Comparison of ENCODE assay signal across 14 mouse cellular contexts in genomic region chr10:59873613-59874012, GRCm38 (mm10). TPM values are rescaled to one million over a fixed set of nuclear protein-coding genes. Genes with fewer than 3 reads are reported as not detected.
DNase-seq lines count a peak whose midpoint lies in the region; ATAC-seq lines count a peak whose summit lies in the region.
"Had no signal": no experiment of that assay in that cellular context is flagged by ENCODE, and none has a peak within 500 bp of the region (broad histone marks: within the 10 kb centered on the region; RNA-seq: fewer than 3 reads in every experiment).

No protein-coding gene starts in this region.

- H3K36me3 ChIP-seq in heart, embryonic 11.5 days (ENCODE audit: control insufficient read depth, insufficient read depth, low read length) = no peaks in the 10 kb centered on the region
- H3K36me3 ChIP-seq in liver, embryonic 11.5 days (ENCODE audit: control insufficient read depth, insufficient read depth, low read length) = no peaks in the 10 kb centered on the region
- H3K36me3 ChIP-seq in stomach, embryonic 15.5 days = no peaks in the 10 kb centered on the region

- DNase-seq in heart, postnatal 4 days = no peak
- peak; percentile 69 for DNase-seq in c-Kit-positive CD71-positive TER-119-negative erythroid progenitor cells, embryonic 14.5 days (ENCODE audit: low read depth)
- peak; percentile 44 for DNase-seq in liver, embryonic 11.5 days (ENCODE audit: low spot score)
- no peak for DNase-seq in thymus, postnatal 25 days
- DNase-seq in gastrocnemius, postnatal 4 days (ENCODE audit: low spot score in 2 of 2) = no peak
- no peak for DNase-seq in kidney, adult 9 months
- DNase-seq: cerebellum, postnatal 10 days; gastrocnemius, postnatal 25 days; kidney, postnatal 36 days; right cerebral cortex, adult 18-20 months had no signal

- no peaks in the 10 kb centered on the region for H3K27me3 ChIP-seq in heart, embryonic 11.5 days (ENCODE audit: control insufficient read depth, insufficient read depth, low read length)
- no peaks in the 10 kb centered on the region for H3K27me3 ChIP-seq in liver, embryonic 11.5 days (replicated peaks; ENCODE audit: control insufficient read depth, insufficient read depth, low read length)
- no peaks in the 10 kb centered on the region for H3K27me3 ChIP-seq in stomach, embryonic 15.5 days (replicated peaks)

- H3K9ac ChIP-seq in heart, embryonic 11.5 days (ENCODE audit: low read depth, low read length) = no peak overlapping the region
- H3K9ac ChIP-seq in liver, embryonic 11.5 days (ENCODE audit: low read depth, low read length) = peak overlapping the region; percentile 68
- H3K9ac ChIP-seq in stomach, embryonic 15.5 days = no peak overlapping the region

- peak overlapping the region; percentile 45 for H3K4me2 ChIP-seq in heart, embryonic 11.5 days
- peak overlapping the region; percentile 69 for H3K4me2 ChIP-seq in liver, embryonic 11.5 days
- H3K4me2 ChIP-seq in stomach, embryonic 15.5 days = no peak overlapping the region

- H3K4me1 ChIP-seq in heart, embryonic 11.5 days (ENCODE audit: control insufficient read depth, insufficient read depth, low read length) = no peaks in the 10 kb centered on the region
- H3K4me1 ChIP-seq in liver, embryonic 11.5 days (replicated peaks; ENCODE audit: control insufficient read depth, insufficient read depth, low read length) = peaks cover 25% of the 10 kb centered on the region
- no peaks in the 10 kb centered on the region for H3K4me1 ChIP-seq in stomach, embryonic 15.5 days

- ATAC-seq in heart, embryonic 11.5 days (replicated peaks; ENCODE audit: insufficient number of reproducible peaks, low FRiP score, low TSS enrichment) = peak; percentile 54; the same call in 1 of the 2 replicates
- peak; percentile 81 for ATAC-seq in liver, embryonic 11.5 days (replicated peaks; ENCODE audit: low FRiP score)
- ATAC-seq in stomach, embryonic 15.5 days (ENCODE audit: insufficient read depth, low FRiP score, low read depth) = peak; percentile 49
- ATAC-seq: activated CD4-positive, CD25-positive, alpha-beta regulatory T cell, adult 4 months; forebrain, embryonic 14.5 days had no signal

- peak overlapping the region; percentile 73; the same call in 1 of the 2 replicates for H3K27ac ChIP-seq in heart, embryonic 11.5 days (ENCODE audit: low read depth, low read length)
- peak overlapping the region; percentile 97 for H3K27ac ChIP-seq in liver, embryonic 11.5 days (ENCODE audit: low read depth, low read length)
- peak overlapping the region; percentile 21; the same call in 1 of the 2 replicates for H3K27ac ChIP-seq in stomach, embryonic 15.5 days

- no peaks in the 10 kb centered on the region for H3K9me3 ChIP-seq in heart, embryonic 11.5 days (replicated peaks; ENCODE audit: control insufficient read depth, low read length)
- H3K9me3 ChIP-seq in liver, embryonic 11.5 days (ENCODE audit: control insufficient read depth, low read length) = no peaks in the 10 kb centered on the region
- no peaks in the 10 kb centered on the region for H3K9me3 ChIP-seq in stomach, embryonic 15.5 days

- WGBS in heart, embryonic 11.5 days (ENCODE audit: insufficient replicate concordance) = 50% methylated on average over 5 of the region's 5 CpGs
- 41% methylated on average over 5 of the region's 5 CpGs for WGBS in liver, embryonic 11.5 days
- WGBS in stomach, embryonic 15.5 days = 65% methylated on average over 5 of the region's 5 CpGs

- H3K4me3 ChIP-seq in heart, embryonic 11.5 days (ENCODE audit: low read depth, low read length) = peak overlapping the region; percentile 22; the same call in 1 of the 2 replicates
- peak overlapping the region; percentile 32 for H3K4me3 ChIP-seq in liver, embryonic 11.5 days (ENCODE audit: low read depth, low read length)
- H3K4me3 ChIP-seq in stomach, embryonic 15.5 days (replicated peaks) = no peak overlapping the region

RNA-seq across cellular contexts. Expression of gene Dnajb12, which starts 5.7 kb away (rescaled TPM):
- 30.3 and 31.3 TPM in 2 replicates for polyA plus RNA-seq in heart, embryonic 11.5 days (2014; fragmentation: Nextera tagmentation; extraction: Ambion mirVana)
- total RNA-seq in heart, postnatal 4 days (2021) = 10 to 100 TPM; 39.6 to 41.1 TPM
- polyA plus RNA-seq in liver, embryonic 11.5 days (2014; fragmentation: Nextera tagmentation; extraction: Ambion mirVana) = 27.4 and 30.2 TPM in 2 replicates
- 20.6 and 22.0 TPM in 2 replicates for polyA plus RNA-seq in stomach, embryonic 15.5 days (2015; fragmentation: Nextera tagmentation; extraction: Ambion mirVana)
- total RNA-seq in gastrocnemius, postnatal 4 days (2021) = 10 to 100 TPM; 45.0 to 51.3 TPM

Comparison
In these comparisons a context has a peak if more than half of its experiments do, and no peak if none do; other contexts are left out.
1. H3K27ac ChIP-seq: peak in every context shown above with its lines; median percentile 97 in liver, embryonic 11.5 days; 73 in heart, embryonic 11.5 days; 21 in stomach, embryonic 15.5 days.
2. DNase-seq: peak in c-Kit-positive CD71-positive TER-119-negative erythroid progenitor cells, embryonic 14.5 days (single experiment) and liver, embryonic 11.5 days (single experiment); none in heart, postnatal 4 days (single experiment), thymus, postnatal 25 days (single experiment), gastrocnemius, postnatal 4 days (0 of 2) and kidney, adult 9 months (single experiment).
3. Peak in every context shown above with its lines, with median percentiles within 50 percentile points of each other: ATAC-seq.